Mouse (Mus musculus) left cerebral cortex, adult 2 months (tissue): ENCODE data around the gene Zfp617. TPM values are rescaled to one million over a fixed set of nuclear protein-coding genes. Genes with fewer than 3 reads are reported as not detected.
A peak's percentile ranks its signal among the peaks of the same experiment; 100 is the strongest.

Experiments used
- DNase-seq, 2 experiments: peaks; one replicate each; pipeline ENCODE4 v3.0.0; 2021 to 2022; ENCODE audit warnings: low spot score in 2 of 2, mixed read lengths in 1 of 2; ENCODE audit errors: extremely low spot score in 1 of 2
- H3K27ac ChIP-seq: fragments of 200-600 bp; 2 replicates; pipeline ENCODE4 v1.8.1; 2022
- H3K4me3 ChIP-seq: fragments of 200-600 bp; 2 replicates; pipeline ENCODE4 v1.8.1; 2022
- CTCF ChIP-seq: fragments of 200-600 bp; IDR thresholded peaks from 2 replicates; pipeline ENCODE4 v1.8.1; 2022; ENCODE audit warnings: antibody characterized with exemption, mild to moderate bottlenecking, moderate library complexity
- intact Hi-C: fragments of 180-260 bp; cut with DNase I; formaldehyde crosslinking; loops from one replicate; pipeline ENCODE4 v1.15.1; 2025
- total RNA-seq, 2 experiments: library from RNA; stranded (reverse); gene quantifications; 2 replicates each; pipeline ENCODE4 v1.2.3; 2021

Gene Zfp617
- total RNA-seq, 2 experiments from 2014 or later = 25.3 to 28.4 TPM

DNA sequence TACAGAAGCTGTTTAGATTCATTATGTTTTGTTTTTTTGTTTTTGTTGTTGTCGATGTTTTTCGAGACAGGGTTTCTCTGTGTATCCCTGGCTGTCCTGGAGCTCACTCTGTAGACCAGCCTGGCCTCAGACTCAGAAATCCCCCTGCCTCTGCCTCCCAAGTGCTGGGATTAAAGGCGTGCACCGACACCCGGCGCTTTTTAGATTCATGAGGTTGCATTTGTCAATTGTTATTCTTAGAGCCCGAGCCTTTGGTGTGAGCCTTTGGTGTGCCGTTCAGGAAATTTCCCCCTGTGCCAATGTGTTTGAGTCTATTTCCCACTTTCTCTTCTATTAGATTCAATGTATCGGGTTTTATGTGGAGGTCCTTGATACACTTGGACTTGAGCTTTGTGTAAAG lies 46.2 kb downstream of the Zfp617 start:
- intact Hi-C loops = no loop called here
- Histone ChIP-seq H3K4me3 (no peak overlapping the region), H3K27ac (no peak overlapping the region)
- no peak for TF ChIP-seq CTCF
- no peak for DNase-seq

GRCm38 (mm10) chr8:71960483-71960882 lies 52.0 kb downstream of the Zfp617 start:
- TF ChIP-seq CTCF = no peak

GRCm38 (mm10) chr8:71961796-71962195 lies 53.4 kb downstream of the Zfp617 start:
- no peak for DNase-seq
- intact Hi-C loops = no loop called here
- H3K4me3 ChIP-seq = no peak overlapping the region
- no peak overlapping the region for H3K27ac ChIP-seq
- no peak for TF ChIP-seq CTCF

More at GRCm38 (mm10) chr8:71960483-71960882, 52.0 kb downstream of the Zfp617 start:
- H3K27ac ChIP-seq = no peak overlapping the region
- H3K4me3 ChIP-seq = no peak overlapping the region
- no peak for DNase-seq
- intact Hi-C loops = no loop called here

DNA sequence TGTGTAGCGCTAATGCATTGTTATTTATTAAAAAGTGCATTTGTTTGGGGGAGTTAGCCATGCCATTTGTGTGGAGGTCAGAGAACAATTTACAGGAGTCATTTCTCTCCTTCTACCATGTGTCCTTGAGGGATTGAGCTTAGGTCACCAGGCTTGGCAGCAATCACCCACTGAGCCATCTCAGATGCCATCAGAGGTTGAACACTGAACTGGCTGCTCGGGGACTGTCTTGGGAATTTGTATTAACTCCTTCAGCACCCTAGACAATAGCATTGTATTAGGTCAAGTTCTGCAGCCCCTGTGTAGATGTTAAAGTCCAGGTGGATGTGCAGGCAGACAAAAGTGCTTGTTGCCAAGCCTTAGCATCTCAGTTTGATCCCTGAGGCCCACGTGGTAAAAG lies 55.6 kb downstream of the Zfp617 start:
- Histone ChIP-seq H3K27ac (no peak overlapping the region), H3K4me3 (no peak overlapping the region)
- no peak for DNase-seq
- TF ChIP-seq CTCF = no peak
- intact Hi-C loops = no loop called here

DNA sequence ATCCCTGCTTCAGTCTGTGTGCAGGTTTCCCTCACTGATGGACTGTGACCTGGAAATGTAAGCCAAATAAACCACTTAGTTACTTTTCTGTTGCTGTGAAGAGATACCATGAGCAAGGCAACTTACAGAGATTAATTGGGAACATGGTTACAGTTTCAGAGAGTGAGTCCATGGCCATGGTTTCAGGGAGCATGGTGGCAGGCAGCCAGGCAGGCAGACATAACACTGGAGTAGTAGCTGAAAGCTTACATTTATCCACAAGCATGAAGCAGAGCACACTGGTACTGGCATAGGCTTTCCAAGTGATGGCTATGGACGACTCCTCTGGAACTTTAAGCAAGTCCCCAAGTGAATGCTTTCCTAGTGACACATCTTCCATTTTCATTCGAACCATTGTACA lies 56.7 kb downstream of the Zfp617 start:
- intact Hi-C loops = no loop called here
- no peak for TF ChIP-seq CTCF
- H3K27ac ChIP-seq = no peak overlapping the region
- no peak overlapping the region for H3K4me3 ChIP-seq
- DNase-seq = no peak

DNA sequence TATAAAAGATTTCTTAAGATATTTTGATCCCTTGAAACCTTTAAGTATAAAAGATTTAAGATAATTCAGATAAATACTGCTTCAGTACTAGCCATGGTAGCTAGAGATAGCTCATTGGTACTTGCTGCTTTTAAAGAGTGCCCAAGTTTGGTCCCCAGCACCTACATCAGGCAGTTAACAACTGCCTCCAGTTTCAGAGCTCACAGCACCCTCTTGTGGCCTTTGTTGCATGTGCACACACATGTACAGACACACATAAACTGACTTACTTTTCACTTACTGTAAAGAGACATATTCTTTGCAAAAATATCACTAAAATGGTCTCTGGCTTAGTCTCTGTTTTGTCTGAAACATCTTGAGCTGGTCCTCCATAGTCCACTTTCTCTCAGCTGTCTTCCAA lies 58.0 kb downstream of the Zfp617 start:
- intact Hi-C loops = no loop called here
- DNase-seq = no peak
- Histone ChIP-seq H3K27ac (no peak overlapping the region), H3K4me3 (no peak overlapping the region)
- TF ChIP-seq CTCF = no peak; the same call in 1 of the 2 replicates

DNA sequence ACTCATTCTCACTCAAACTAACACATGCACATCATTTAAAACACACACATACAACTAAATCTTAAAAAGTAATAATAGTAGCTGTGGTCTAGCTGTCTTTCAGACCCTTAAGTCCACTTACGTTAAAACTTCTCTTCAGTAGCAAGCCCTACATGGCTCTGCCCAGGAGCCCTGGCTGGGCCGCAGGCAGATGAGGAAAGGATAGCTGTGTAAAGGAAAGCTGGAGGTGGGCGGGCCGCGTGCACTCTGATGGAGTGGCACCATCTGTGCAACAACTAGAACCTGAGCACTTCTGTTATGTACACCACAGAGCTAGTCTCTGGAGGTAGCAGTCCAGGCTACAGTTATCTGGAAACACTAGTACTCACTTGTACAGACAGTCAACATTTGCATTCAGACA lies 58.8 kb downstream of the Zfp617 start:
- no peak for DNase-seq
- no peak for TF ChIP-seq CTCF
- H3K4me3 ChIP-seq = no peak overlapping the region
- intact Hi-C loops = no loop called here
- H3K27ac ChIP-seq = no peak overlapping the region

GRCm38 (mm10) chr8:71968100-71968499 lies 59.7 kb downstream of the Zfp617 start:
- Histone ChIP-seq H3K27ac (no peak overlapping the region), H3K4me3 (no peak overlapping the region)
- TF ChIP-seq CTCF = no peak
- no peak for DNase-seq
- intact Hi-C loops = no loop called here

GRCm38 (mm10) chr8:71968636-71969035 lies 60.2 kb downstream of the Zfp617 start:
- no peak for TF ChIP-seq CTCF

DNA sequence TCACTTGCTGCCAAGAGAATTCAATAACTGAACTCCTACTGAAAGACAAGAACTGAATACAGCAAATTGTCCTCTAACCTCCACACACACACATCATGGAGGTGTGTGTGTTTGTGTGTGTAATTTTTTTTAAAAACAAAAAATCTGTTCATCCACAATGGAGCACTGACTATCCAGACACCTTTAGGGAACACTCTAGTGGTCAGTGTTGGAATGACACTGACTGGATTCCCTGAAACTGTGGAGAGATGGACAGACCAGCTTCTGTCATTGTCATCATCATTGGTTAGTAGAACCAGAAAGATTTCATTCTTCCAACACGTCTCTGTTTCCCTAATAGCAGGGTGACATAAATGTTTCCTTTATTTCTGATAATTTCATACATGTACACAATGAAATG lies 63.5 kb downstream of the Zfp617 start:
- Histone ChIP-seq H3K4me3 (no peak overlapping the region), H3K27ac (no peak overlapping the region)
- TF ChIP-seq CTCF = peak; percentile 74
- intact Hi-C loops = no loop called here
- no peak for DNase-seq

More at GRCm38 (mm10) chr8:71968636-71969035, 60.2 kb downstream of the Zfp617 start:
- Histone ChIP-seq H3K4me3 (no peak overlapping the region), H3K27ac (no peak overlapping the region)
- DNase-seq = no peak
- intact Hi-C loops = no loop called here

DNA sequence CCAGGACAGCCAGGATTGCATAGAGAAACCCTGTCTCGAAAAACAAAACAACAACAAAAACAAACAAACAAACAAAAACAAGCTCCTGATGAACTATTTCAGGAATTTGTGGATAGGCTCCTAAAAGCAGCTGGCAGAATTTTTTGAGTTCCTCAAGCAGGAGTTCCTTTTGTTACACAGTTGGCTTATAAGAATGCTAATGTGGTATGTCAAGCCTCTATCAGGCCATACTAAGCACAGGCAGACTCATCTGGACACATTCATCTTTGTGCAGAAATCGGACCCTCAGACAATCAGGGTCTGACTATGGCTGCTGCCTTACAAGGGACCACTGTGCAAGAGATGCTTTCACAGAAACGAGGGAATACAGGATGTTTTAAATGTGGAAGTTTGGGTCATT lies 65.8 kb downstream of the Zfp617 start:
- TF ChIP-seq CTCF = no peak
- no peak for DNase-seq
- Histone ChIP-seq H3K27ac (no peak overlapping the region), H3K4me3 (no peak overlapping the region)
- intact Hi-C loops = no loop called here

- no peak for TF ChIP-seq CTCF
- intact Hi-C loops = no loop called here
- no peak overlapping the region for H3K27ac ChIP-seq
These were observed 72.6 kb downstream of the Zfp617 start for GRCm38 (mm10) chr8:71981032-71981431.

DNA sequence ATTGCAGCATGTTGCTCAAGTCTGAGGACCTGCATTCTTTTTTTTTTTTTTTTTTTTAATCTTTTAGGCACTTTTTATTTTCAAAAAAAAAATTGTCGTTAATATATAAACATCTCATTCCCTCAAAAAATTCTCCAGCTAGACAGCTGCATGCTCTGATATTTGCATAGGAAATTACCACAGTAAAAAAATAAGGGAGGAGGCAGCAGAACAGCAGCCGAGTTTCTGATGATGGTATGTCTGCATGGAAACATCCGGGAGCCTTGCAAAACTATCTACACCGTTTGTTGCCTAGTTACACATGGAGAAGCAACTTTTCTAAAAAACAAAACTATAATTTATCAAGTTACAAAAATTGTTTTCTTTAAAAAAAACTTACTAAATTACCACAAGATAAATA lies 73.0 kb downstream of the Zfp617 start:
- intact Hi-C loops = no loop called here
- H3K4me3 ChIP-seq = no peak overlapping the region
- TF ChIP-seq CTCF = no peak
- no peak overlapping the region for H3K27ac ChIP-seq
- DNase-seq = no peak

More at GRCm38 (mm10) chr8:71981032-71981431, 72.6 kb downstream of the Zfp617 start:
- no peak for DNase-seq
- no peak overlapping the region for H3K4me3 ChIP-seq

Other genes with a start within 250 kb of the Zfp617 start
- 100 to 1,000 TPM; 313 to 351 TPM for gene Unc13a, start 236.9 kb upstream of the Zfp617 start, total RNA-seq
- gene Jak3, start 232.3 kb upstream of the Zfp617 start, total RNA-seq = 1 to 10 TPM; 5.5 to 5.8 TPM
- gene Insl3, start 219.4 kb upstream of the Zfp617 start, total RNA-seq = 1 to 10 TPM; 1.2 to 4.7 TPM
- gene B3gnt3, start 206.8 kb upstream of the Zfp617 start, total RNA-seq = under 1 TPM; 0.68 to 0.79 TPM
- gene Fcho1, start 182.9 kb upstream of the Zfp617 start, total RNA-seq = 100 to 1,000 TPM; 184 TPM
- gene Zfp709, start 26.6 kb upstream of the Zfp617 start, total RNA-seq = 10 to 100 TPM; 10.5 to 10.6 TPM
- gene Zfp882, start within 50 bp of the Zfp617 start, total RNA-seq = 10 to 100 TPM; 11.1 to 12.1 TPM
- 10 to 100 TPM; 15.0 to 15.3 TPM for gene Zfp961, start 42.4 kb downstream of the Zfp617 start, total RNA-seq
- not detected for gene Cyp4f18, start 101.0 kb downstream of the Zfp617 start, total RNA-seq
- not detected for gene Olfr372, start 132.6 kb downstream of the Zfp617 start, total RNA-seq
- gene Olfr373, start 174.5 kb downstream of the Zfp617 start, total RNA-seq = not detected
- gene Olfr374, start 198.4 kb downstream of the Zfp617 start, total RNA-seq = not detected
- gene Tpm4, start 226.3 kb downstream of the Zfp617 start, total RNA-seq = 10 to 100 TPM; 24.9 to 29.7 TPM